Mouse (Mus musculus) cortical plate, adult 2 months (tissue): ENCODE results near the gene Nudt3.

ENCODE experiments used
- CTCF ChIP-seq: fragments of 200-500 bp; IDR thresholded peaks from 2 replicates; pipeline ENCODE4 v1.5.1; 2011; ENCODE audit warnings: mild to moderate bottlenecking, control low read depth, low read length; ENCODE audit not compliant: insufficient read depth; ENCODE audit errors: extremely low read depth
- POLR2A ChIP-seq: fragments of 200-500 bp; IDR thresholded peaks from 2 replicates; pipeline ENCODE4 v1.6.1; 2011; ENCODE audit warnings: mild to moderate bottlenecking, low read length, control low read depth; ENCODE audit not compliant: insufficient read depth; ENCODE audit errors: extremely low read depth

- no peak for TF ChIP-seq CTCF
- no peak for TF ChIP-seq POLR2A
Observed at GRCm38 (mm10) chr17:27621161-27621560, 2.1 kb downstream of the Nudt3 start.
